ENCODE assay signal across 8 mouse cellular contexts in the genomic region with DNA sequence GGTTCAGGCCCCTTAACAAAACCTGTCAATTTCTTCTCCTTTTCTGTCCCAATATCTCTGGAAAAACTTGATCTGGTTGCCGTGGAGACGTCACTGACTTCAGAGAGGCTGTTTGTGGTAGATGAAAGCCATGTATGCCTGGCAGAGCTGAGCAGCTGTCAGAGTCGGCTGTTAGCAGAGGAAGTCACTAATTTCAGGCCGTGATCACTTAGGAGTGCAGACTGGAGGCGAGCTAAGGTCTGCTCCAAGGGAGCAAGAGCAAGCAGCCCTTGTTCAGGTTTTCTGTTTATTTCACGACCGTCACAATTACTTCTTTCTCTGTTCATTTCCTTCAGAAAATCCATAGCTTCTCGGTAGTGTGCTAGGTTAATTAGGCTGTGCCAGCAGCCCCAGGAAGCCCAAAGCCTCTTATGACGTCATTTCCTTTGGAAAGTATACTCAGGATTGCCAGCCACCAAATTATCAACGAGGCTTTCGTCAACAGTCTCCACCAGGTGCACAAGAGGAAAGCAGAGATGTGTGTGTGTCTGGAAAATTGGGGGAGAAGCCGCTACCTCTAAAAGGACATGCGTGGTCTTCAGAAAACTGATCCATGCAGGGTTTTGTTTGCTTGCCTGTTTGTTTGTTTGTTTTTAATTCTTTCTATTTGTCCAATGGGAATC.
DNase-seq lines count a peak whose midpoint lies in the region; ATAC-seq lines count a peak whose summit lies in the region.

No protein-coding gene starts in this region.

- H3K36me3 ChIP-seq in midbrain, embryonic 14.5 days (ENCODE audit: control insufficient read depth, insufficient read depth, low read length), result no peaks in the 10 kb centered on the region

- WGBS in midbrain, embryonic 14.5 days, result 29% methylated on average over 13 of the region's 13 CpGs

- ATAC-seq in activated CD4-positive, CD25-positive, alpha-beta regulatory T cell, adult 4 months, result peak; percentile 80
- 0 out of 2 replicates have a peak, but pooled peaks have one; percentile 59 for ATAC-seq in midbrain, embryonic 14.5 days (ENCODE audit: low FRiP score, low TSS enrichment)

- H3K4me2 ChIP-seq in midbrain, embryonic 14.5 days (ENCODE audit: low read length), result peak overlapping the region; percentile 41

- peak overlapping the region; percentile 71 for H3K27ac ChIP-seq in midbrain, embryonic 14.5 days (replicated peaks; ENCODE audit: low read depth, low read length)

- H3K9ac ChIP-seq in midbrain, embryonic 14.5 days (replicated peaks; ENCODE audit: low read length), result no peak overlapping the region

- peaks cover 29% of the 10 kb centered on the region for H3K4me1 ChIP-seq in midbrain, embryonic 14.5 days (ENCODE audit: control insufficient read depth, insufficient read depth, low read length)

- no peak overlapping the region for H3K4me3 ChIP-seq in midbrain, embryonic 14.5 days (replicated peaks; ENCODE audit: low read depth, low read length)

- no peaks in the 10 kb centered on the region for H3K27me3 ChIP-seq in midbrain, embryonic 14.5 days (ENCODE audit: control insufficient read depth, insufficient read depth, low read length)

- DNase-seq in adrenal gland, adult 2 months, result peak; percentile 17
- DNase-seq in adrenal gland, adult 8-10 months, result no peak
- DNase-seq in frontal cortex, postnatal 10 days (ENCODE audit: low spot score in 2 of 2), result peak; percentile 30 to 41
- peak; percentile 56 to 66 for DNase-seq in layer of hippocampus, postnatal 36 days
- DNase-seq in midbrain, embryonic 14.5 days, result peak; percentile 70
- DNase-seq in thymus, adult 18-20 months, result peak; percentile 59 to 77
- no peak for DNase-seq in adrenal gland, postnatal 4 days (ENCODE audit: low spot score in 2 of 2)

- no peaks in the 10 kb centered on the region for H3K9me3 ChIP-seq in midbrain, embryonic 14.5 days (ENCODE audit: control insufficient read depth, low read length)

Comparison
In these comparisons a context has a peak if more than half of its experiments do, and no peak if none do; other contexts are left out.
1. DNase-seq: peak in adrenal gland, adult 2 months (single experiment), frontal cortex, postnatal 10 days (2 of 2), layer of hippocampus, postnatal 36 days (2 of 2), midbrain, embryonic 14.5 days (single experiment) and thymus, adult 18-20 months (2 of 2); none in adrenal gland, adult 8-10 months (single experiment) and adrenal gland, postnatal 4 days (0 of 2).